Mouse (Mus musculus) cortical plate, adult 2 months (tissue): Measurements from ENCODE around the gene 1700016H13Rik.

Source experiments
- CTCF ChIP-seq: fragments of 200-500 bp; IDR thresholded peaks from 2 replicates; pipeline ENCODE4 v1.5.1; 2011; ENCODE audit warnings: mild to moderate bottlenecking, control low read depth, low read length; ENCODE audit not compliant: insufficient read depth; ENCODE audit errors: extremely low read depth
- POLR2A ChIP-seq: fragments of 200-500 bp; IDR thresholded peaks from 2 replicates; pipeline ENCODE4 v1.6.1; 2011; ENCODE audit warnings: mild to moderate bottlenecking, low read length, control low read depth; ENCODE audit not compliant: insufficient read depth; ENCODE audit errors: extremely low read depth

- no peak for TF ChIP-seq CTCF
- no peak for TF ChIP-seq POLR2A
Measured at GRCm38 (mm10) chr5:103702527-103702926, 46.7 kb upstream of the 1700016H13Rik start.
